Mouse (Mus musculus) liver, embryonic 14.5 days (tissue): Measurements from ENCODE around the gene Efhc1. TPM values are rescaled to one million over a fixed set of nuclear protein-coding genes. Genes with fewer than 3 reads are reported as not detected.

Source experiments
- ATAC-seq: fragments of 200-750 bp; cut with Nextera tagmentation; 2 replicates; pipeline ENCODE4 v1.8.0; 2017; ENCODE audit warnings: moderate number of reproducible peaks, mild to moderate bottlenecking, moderate library complexity; ENCODE audit not compliant: insufficient read depth
- DNase-seq, 3 experiments: peaks; one replicate each; pipeline ENCODE4 v3.0.0-alpha.2; 2012 to 2013; ENCODE audit warnings: low read depth in 3 of 3, low spot score in 3 of 3
- H3K27ac ChIP-seq: fragments of 300-500 bp; sonication (generic); 2 replicates; pipeline ENCODE4 v1.5.1; 2014; ENCODE audit warnings: moderate library complexity, mild to moderate bottlenecking, control low read depth, inconsistent platforms
- H3K27me3 ChIP-seq: fragments of 300-500 bp; sonication (generic); 2 replicates; pipeline ENCODE4 v1.6.1; 2014; ENCODE audit warnings: mild to moderate bottlenecking, low read length, moderate library complexity; ENCODE audit not compliant: control insufficient read depth, insufficient read depth
- H3K36me3 ChIP-seq: fragments of 300-500 bp; sonication (generic); replicated peaks from 2 replicates; pipeline ENCODE4 v1.6.1; 2014; ENCODE audit warnings: low read depth; ENCODE audit not compliant: control insufficient read depth, insufficient read depth
- H3K4me1 ChIP-seq, 2 experiments: fragments of 200-500 bp in 1 of 2; fragments of 300-500 bp in 1 of 2; sonication (generic) in 1 of 2; replicated peaks; 2 replicates each; pipeline ENCODE4 v1.6.1; 2012 to 2014; ENCODE audit warnings: antibody characterized with exemption in 1 of 2, inconsistent platforms in 1 of 2, low read length in 1 of 2; ENCODE audit not compliant: control insufficient read depth in 2 of 2, insufficient read depth in 2 of 2
- H3K4me2 ChIP-seq: fragments of 300-500 bp; sonication (generic); 2 replicates; pipeline ENCODE4 v1.6.1; 2014; ENCODE audit warnings: low read depth, mild to moderate bottlenecking, control low read depth, moderate library complexity
- H3K4me3 ChIP-seq, 2 experiments: fragments of 200-500 bp in 1 of 2; fragments of 300-500 bp in 1 of 2; sonication (generic) in 1 of 2; 2 replicates each; pipeline ENCODE4 v1.5.1; 2012 to 2014; ENCODE audit warnings: low read depth in 2 of 2, low read length in 2 of 2, mild to moderate bottlenecking in 2 of 2, control low read depth in 1 of 2, inconsistent platforms in 1 of 2, moderate library complexity in 1 of 2; ENCODE audit not compliant: insufficient read depth in 1 of 2
- H3K9ac ChIP-seq: fragments of 300-500 bp; sonication (generic); replicated peaks from 2 replicates; pipeline ENCODE4 v1.6.1; 2014; ENCODE audit warnings: mild to moderate bottlenecking, control low read depth, moderate library complexity
- H3K9me3 ChIP-seq: fragments of 300-500 bp; sonication (generic); 2 replicates; pipeline ENCODE4 v1.6.1; 2016; ENCODE audit warnings: low read length, mixed read lengths; ENCODE audit not compliant: control insufficient read depth
- CTCF ChIP-seq: IDR thresholded peaks from 2 replicates; pipeline ENCODE4 v1.5.1; 2016; ENCODE audit warnings: antibody characterized with exemption, low read depth, control low read depth
- EP300 ChIP-seq: IDR thresholded peaks from 2 replicates; pipeline ENCODE4 v1.6.1; 2016; ENCODE audit warnings: antibody characterized with exemption, low read depth
- WGBS: fragments of 180-500 bp; shearing (Covaris S2); extraction: QIAGEN DNeasy Blood & Tissue Kit; methylation state at CpG from one replicate; pipeline ENCODE4 v1.1.7; 2014; ENCODE audit not compliant: insufficient replicate concordance; 5-methylcytosine and 5-hydroxymethylcytosine counted together
- polyA plus RNA-seq, 2 experiments: library from polyadenylated mRNA; depleted of rRNA in 1 of 2; stranded (reverse) in 1 of 2; unstranded in 1 of 2; fragments of >200 nt; fragmentation: Nextera tagmentation in 1 of 2; extraction: Ambion mirVana in 1 of 2; gene quantifications; 2 replicates each; pipeline versions ENCODE4 v1.2.1 to v1.2.3; 2012 to 2014

Efhc1 gene
- polyA plus RNA-seq, 2 experiments = 0.21 to 0.32 TPM

DNA sequence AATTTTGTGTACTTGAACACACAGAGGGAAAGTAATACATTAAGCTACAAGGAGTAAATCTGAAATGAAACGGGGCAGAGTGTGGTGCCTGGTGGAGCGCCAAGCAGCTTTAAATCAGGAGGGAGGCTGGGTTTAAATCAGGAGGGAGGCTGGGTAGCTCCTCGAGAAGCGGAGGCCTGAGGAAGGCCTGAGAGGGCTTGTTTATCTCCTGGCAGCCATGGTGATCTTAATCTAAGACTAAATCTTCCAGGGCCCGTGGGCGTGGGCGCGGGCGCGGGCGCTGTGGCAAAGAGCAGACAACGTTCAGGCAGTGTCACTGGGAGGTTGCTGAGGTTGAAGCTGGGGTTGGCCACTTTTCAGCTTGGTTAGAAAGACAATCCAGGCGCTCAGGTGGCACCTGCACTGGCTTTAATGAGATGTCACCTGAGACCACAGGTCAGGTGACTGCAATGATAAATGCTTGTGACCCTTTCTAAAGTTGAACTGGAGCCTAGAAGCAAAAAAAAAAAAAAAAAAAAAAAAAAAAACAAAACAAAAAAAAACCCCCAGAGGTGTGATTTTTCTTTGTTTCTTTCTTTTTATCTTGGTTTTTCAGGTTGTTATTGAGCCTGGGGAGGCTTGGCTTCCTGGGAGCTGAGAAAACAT, 38.8 kb upstream of the Efhc1 start:
- 21% methylated on average over 13 of the region's 13 CpGs for WGBS
- no peak for ATAC-seq
- no peak overlapping the region for H3K4me2 ChIP-seq
- H3K4me3 ChIP-seq = no peak overlapping the region
- H3K27me3 ChIP-seq = no peaks in the 10 kb centered on the region
- no peaks in the 10 kb centered on the region for H3K9me3 ChIP-seq
- H3K4me1 ChIP-seq = no peaks in the 10 kb centered on the region
- no peak overlapping the region for H3K27ac ChIP-seq
- no peak for DNase-seq
- no peaks in the 10 kb centered on the region for H3K36me3 ChIP-seq
- H3K9ac ChIP-seq = no peak overlapping the region
- no peak for TF ChIP-seq CTCF
- TF ChIP-seq EP300 = no peak

DNA sequence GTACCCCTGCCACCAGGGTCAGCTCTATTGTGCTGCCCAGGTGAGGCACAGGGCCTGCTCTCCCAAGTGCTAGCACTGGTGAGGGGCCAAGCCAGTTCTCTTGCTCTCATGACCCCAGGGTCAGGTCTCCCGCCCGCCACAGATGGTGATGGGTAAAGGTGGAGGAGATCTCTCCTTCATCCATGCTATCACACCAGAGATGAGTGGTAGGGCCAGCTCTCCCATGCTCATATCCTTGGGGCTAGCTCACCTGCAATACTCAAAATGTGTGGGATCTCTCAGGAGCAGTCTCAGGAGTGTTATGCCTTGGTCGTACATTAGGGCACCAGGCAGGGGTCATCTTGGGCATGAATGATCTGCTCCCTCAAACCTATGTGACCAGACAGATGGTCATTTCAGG, 36.7 kb upstream of the Efhc1 start:
- H3K4me2 ChIP-seq = no peak overlapping the region
- H3K4me1 ChIP-seq = no peaks in the 10 kb centered on the region
- whole genome bisulfite sequencing = 61% methylated on average over 3 of the region's 3 CpGs
- H3K9ac ChIP-seq = no peak overlapping the region
- no peak for ATAC-seq
- H3K9me3 ChIP-seq = no peaks in the 10 kb centered on the region
- DNase-seq = no peak
- no peaks in the 10 kb centered on the region for H3K27me3 ChIP-seq
- H3K27ac ChIP-seq = no peak overlapping the region
- H3K4me3 ChIP-seq = no peak overlapping the region
- no peaks in the 10 kb centered on the region for H3K36me3 ChIP-seq
- no peak for TF ChIP-seq EP300
- TF ChIP-seq CTCF = no peak

DNA sequence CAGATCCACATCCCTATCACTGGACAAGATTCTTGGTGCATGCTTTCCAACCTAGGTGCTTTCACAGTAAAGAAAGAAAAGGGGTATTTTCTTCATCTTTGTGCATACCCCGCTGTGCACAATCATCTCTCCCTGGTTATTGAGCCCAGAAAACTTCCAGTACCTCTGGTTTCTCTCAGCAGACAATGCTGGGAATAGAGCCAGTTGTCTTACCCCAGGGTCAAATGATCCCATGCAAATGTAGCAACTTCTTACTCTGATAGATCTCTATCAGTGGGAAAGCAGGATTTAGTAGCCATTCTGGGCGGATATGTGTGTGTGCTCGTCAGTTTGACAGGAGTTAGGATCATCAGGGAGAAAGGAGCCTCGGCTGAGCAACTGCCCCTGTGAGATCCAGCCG, 35.8 kb upstream of the Efhc1 start:
- H3K4me3 ChIP-seq = no peak overlapping the region
- WGBS = 65% methylated on average over 5 of the region's 5 CpGs
- no peak overlapping the region for H3K9ac ChIP-seq
- ATAC-seq (no peak), DNase-seq (no peak)
- H3K4me2 ChIP-seq = no peak overlapping the region
- no peaks in the 10 kb centered on the region for H3K27me3 ChIP-seq
- H3K36me3 ChIP-seq = no peaks in the 10 kb centered on the region
- no peaks in the 10 kb centered on the region for H3K9me3 ChIP-seq
- H3K27ac ChIP-seq = no peak overlapping the region
- TF ChIP-seq CTCF (no peak), EP300 (no peak)
- H3K4me1 ChIP-seq = no peaks in the 10 kb centered on the region

DNA sequence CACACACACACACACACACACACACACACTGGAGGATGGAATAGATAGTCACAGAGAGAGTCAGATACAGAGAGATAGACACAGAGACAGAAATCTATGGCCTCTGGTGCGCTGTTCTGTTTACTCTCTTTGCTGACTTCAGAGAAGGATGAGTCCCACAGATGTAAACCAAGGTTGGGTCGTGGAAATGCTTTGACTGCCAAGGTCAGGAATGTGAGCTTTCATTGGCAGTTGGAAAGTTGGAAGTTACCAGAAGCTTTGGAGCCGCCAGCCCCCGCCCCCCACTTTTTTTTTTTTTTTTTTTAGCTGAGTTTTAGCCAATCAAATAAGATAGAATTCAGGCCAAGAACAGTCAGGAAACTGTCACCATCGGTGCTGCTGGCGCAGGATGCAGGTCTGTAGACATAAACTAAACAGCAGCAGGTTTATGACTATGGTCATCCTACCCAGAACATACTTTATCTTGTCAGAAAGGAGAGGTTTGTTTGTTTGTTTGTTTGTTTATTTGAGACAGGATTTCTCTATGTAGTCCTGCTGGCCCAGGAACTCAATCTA, 33.9 kb upstream of the Efhc1 start:
- no peak overlapping the region for H3K4me3 ChIP-seq
- 56% methylated on average over 6 of the region's 6 CpGs for WGBS
- TF ChIP-seq EP300 (no peak), CTCF (no peak)
- no peak overlapping the region for H3K9ac ChIP-seq
- no peaks in the 10 kb centered on the region for H3K9me3 ChIP-seq
- no peaks in the 10 kb centered on the region for H3K36me3 ChIP-seq
- no peak overlapping the region for H3K27ac ChIP-seq
- ATAC-seq (no peak), DNase-seq (no peak)
- H3K4me1 ChIP-seq = no peaks in the 10 kb centered on the region
- no peak overlapping the region for H3K4me2 ChIP-seq
- H3K27me3 ChIP-seq = no peaks in the 10 kb centered on the region

DNA sequence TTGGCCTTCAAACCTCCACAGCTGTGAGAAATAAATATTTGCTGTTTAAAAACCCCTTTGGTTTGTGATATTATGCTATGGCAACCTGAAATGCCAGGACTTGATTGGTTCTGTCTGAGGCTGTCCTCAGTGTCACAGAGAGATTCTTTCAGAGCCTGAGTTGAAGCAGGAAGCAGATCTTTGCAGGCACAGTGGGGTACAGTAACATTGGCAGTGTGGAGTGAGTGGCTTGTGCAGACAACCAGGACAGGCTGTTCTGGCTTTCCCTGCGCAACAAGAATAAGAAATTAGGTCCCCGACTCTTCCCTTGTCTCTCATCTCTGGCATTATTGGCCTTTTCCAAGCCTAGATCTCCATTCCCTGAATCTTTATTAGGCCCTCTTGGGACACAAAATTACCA, 31.7 kb upstream of the Efhc1 start:
- H3K4me3 ChIP-seq = no peak overlapping the region
- no peak overlapping the region for H3K4me2 ChIP-seq
- no peaks in the 10 kb centered on the region for H3K4me1 ChIP-seq
- H3K36me3 ChIP-seq = no peaks in the 10 kb centered on the region
- WGBS = 76% methylated on average over 2 of the region's 2 CpGs
- no peaks in the 10 kb centered on the region for H3K9me3 ChIP-seq
- no peaks in the 10 kb centered on the region for H3K27me3 ChIP-seq
- no peak overlapping the region for H3K9ac ChIP-seq
- no peak for TF ChIP-seq EP300
- TF ChIP-seq CTCF = no peak
- H3K27ac ChIP-seq = no peak overlapping the region
- DNase-seq (no peak), ATAC-seq (no peak)
